Mouse (Mus musculus): Measurements from ENCODE around the gene Gm29609. TPM values are rescaled to one million over a fixed set of nuclear protein-coding genes. Genes with fewer than 3 reads are reported as not detected.
A peak's percentile ranks its signal among the peaks of the same experiment; 100 is the strongest.

Gm29609 gene
- polyA plus RNA-seq, 1 experiment from 2014 or later = 0.53 TPM

- no peaks in the 10 kb centered on the region for H3K27me3 ChIP-seq (ENCODE audit: insufficient read depth, low read length)
- peaks cover 11% of the 10 kb centered on the region; the same call in 1 of the 2 replicates for H3K4me1 ChIP-seq (replicated peaks; ENCODE audit: insufficient read depth, low read length)
- peak overlapping the region; percentile 75 for H3K4me2 ChIP-seq (ENCODE audit: low read length)
- DNase-seq (ENCODE audit: low spot score) (no peak), ATAC-seq (replicated peaks; ENCODE audit: low FRiP score, low read depth) (no peak)
- no peak overlapping the region for H3K4me3 ChIP-seq (replicated peaks; ENCODE audit: low read depth, low read length)
- no peak for TF ChIP-seq CTCF (IDR thresholded peaks at IDR 0.05; ENCODE audit: low read depth)
- peaks cover 59% of the 10 kb centered on the region for H3K36me3 ChIP-seq (ENCODE audit: insufficient read depth, low read length)
- H3K27ac ChIP-seq = no peak overlapping the region
- no peaks in the 10 kb centered on the region for H3K9me3 ChIP-seq (replicated peaks; ENCODE audit: low read length)
- WGBS = 90% methylated on average over 16 of the region's 16 CpGs
- H3K9ac ChIP-seq (ENCODE audit: low read depth, low read length) = no peak overlapping the region
Observed at GRCm38 (mm10) chr5:31194486-31195485, 15.1 kb upstream of the Gm29609 start.

GRCm38 (mm10) chr5:31193631-31194281 lies 14.0 kb upstream of the Gm29609 start:
- H3K4me1 ChIP-seq (replicated peaks; ENCODE audit: insufficient read depth, low read length) = peaks cover 11% of the 10 kb centered on the region; the same call in 1 of the 2 replicates
- TF ChIP-seq CTCF (IDR thresholded peaks at IDR 0.05; ENCODE audit: low read depth) = no peak
- WGBS = 11% methylated on average over 25 of the region's 25 CpGs
- H3K27me3 ChIP-seq (ENCODE audit: insufficient read depth, low read length) = no peaks in the 10 kb centered on the region
- peaks cover 53% of the 10 kb centered on the region for H3K36me3 ChIP-seq (ENCODE audit: insufficient read depth, low read length)
- ATAC-seq (replicated peaks; ENCODE audit: low FRiP score, low read depth) (peak; percentile 0; the same call in 1 of the 2 replicates), DNase-seq (ENCODE audit: low spot score) (peak; percentile 15)
- peak overlapping the region; percentile 75 for H3K4me2 ChIP-seq (ENCODE audit: low read length)
- H3K9me3 ChIP-seq (replicated peaks; ENCODE audit: low read length) = no peaks in the 10 kb centered on the region
- H3K9ac ChIP-seq (ENCODE audit: low read depth, low read length) = peak overlapping the region; percentile 91
- peak overlapping the region; percentile 89 for H3K27ac ChIP-seq
- peak overlapping the region; percentile 91 for H3K4me3 ChIP-seq (replicated peaks; ENCODE audit: low read depth, low read length)

GRCm38 (mm10) chr5:31192939-31193630 lies 13.4 kb upstream of the Gm29609 start, which contains the start of the genes Snx17 and Eif2b4:
Snx17 (plus strand) TSS chr5:31193227.
Eif2b4 (minus strand) TSS chr5:31193430.
- DNase-seq (ENCODE audit: low spot score) = peak; percentile 98
- H3K36me3 ChIP-seq (ENCODE audit: insufficient read depth, low read length) = peaks cover 51% of the 10 kb centered on the region
- peak; percentile 71 for TF ChIP-seq CTCF (IDR thresholded peaks at IDR 0.05; ENCODE audit: low read depth)
- H3K4me1 ChIP-seq (replicated peaks; ENCODE audit: insufficient read depth, low read length) = peaks cover 11% of the 10 kb centered on the region; the same call in 1 of the 2 replicates
- peak within 1 kb of the TSS; percentile 91 for H3K4me3 ChIP-seq (replicated peaks; ENCODE audit: low read depth, low read length)
- WGBS = under 1% methylated on average over 47 of the region's 48 CpGs
- no peaks in the 10 kb centered on the region for H3K27me3 ChIP-seq (ENCODE audit: insufficient read depth, low read length)
- no peaks in the 10 kb centered on the region for H3K9me3 ChIP-seq (replicated peaks; ENCODE audit: low read length)
- H3K4me2 ChIP-seq (ENCODE audit: low read length) = peak within 1 kb of the TSS; percentile 75
- peak within 1 kb of the TSS; percentile 89 for H3K27ac ChIP-seq
- peak; percentile 96 for ATAC-seq (replicated peaks; ENCODE audit: low FRiP score, low read depth)
- peak within 1 kb of the TSS; percentile 91 for H3K9ac ChIP-seq (ENCODE audit: low read depth, low read length)

- Histone ChIP-seq H3K9me3 (replicated peaks; ENCODE audit: low read length) (no peaks in the 10 kb centered on the region), H3K27me3 (ENCODE audit: insufficient read depth, low read length) (no peaks in the 10 kb centered on the region), H3K4me3 (replicated peaks; ENCODE audit: low read depth, low read length) (peak overlapping the region; percentile 91), H3K27ac (peak overlapping the region; percentile 89), H3K36me3 (ENCODE audit: insufficient read depth, low read length) (peaks cover 50% of the 10 kb centered on the region), H3K4me2 (ENCODE audit: low read length) (peak overlapping the region; percentile 75), H3K4me1 (replicated peaks; ENCODE audit: insufficient read depth, low read length) (peaks cover 11% of the 10 kb centered on the region; the same call in 1 of the 2 replicates), H3K9ac (ENCODE audit: low read depth, low read length) (peak overlapping the region; percentile 66)
- WGBS = 9% methylated on average over 42 of the region's 42 CpGs
- ATAC-seq (replicated peaks; ENCODE audit: low FRiP score, low read depth) (peak; percentile 74), DNase-seq (ENCODE audit: low spot score) (no peak)
- no peak for TF ChIP-seq CTCF (IDR thresholded peaks at IDR 0.05; ENCODE audit: low read depth)
Observed at GRCm38 (mm10) chr5:31192045-31192938, 12.6 kb upstream of the Gm29609 start.

GRCm38 (mm10) chr5:31190201-31190600 lies 10.5 kb upstream of the Gm29609 start:
- Histone ChIP-seq H3K4me1 (replicated peaks; ENCODE audit: insufficient read depth, low read length) (peaks cover 11% of the 10 kb centered on the region; the same call in 1 of the 2 replicates), H3K36me3 (ENCODE audit: insufficient read depth, low read length) (peaks cover 36% of the 10 kb centered on the region), H3K9me3 (replicated peaks; ENCODE audit: low read length) (no peaks in the 10 kb centered on the region), H3K9ac (ENCODE audit: low read depth, low read length) (no peak overlapping the region), H3K27ac (no peak overlapping the region), H3K4me2 (ENCODE audit: low read length) (no peak overlapping the region), H3K27me3 (ENCODE audit: insufficient read depth, low read length) (no peaks in the 10 kb centered on the region), H3K4me3 (replicated peaks; ENCODE audit: low read depth, low read length) (no peak overlapping the region)
- 92% methylated on average over 9 of the region's 9 CpGs for WGBS
- no peak for TF ChIP-seq CTCF (IDR thresholded peaks at IDR 0.05; ENCODE audit: low read depth)
- ATAC-seq (replicated peaks; ENCODE audit: low FRiP score, low read depth) = no peak
- DNase-seq (ENCODE audit: low spot score) = no peak

Data from kidney, postnatal 0 days (tissue).